Mouse (Mus musculus): Measurements from ENCODE around the gene Ppbp.
"Not testable (repeated sequence)": the region's sequence is repeated elsewhere in the genome, so short reads cannot be mapped to it uniquely, and the experiment has no call there.

Gene Ppbp

DNA sequence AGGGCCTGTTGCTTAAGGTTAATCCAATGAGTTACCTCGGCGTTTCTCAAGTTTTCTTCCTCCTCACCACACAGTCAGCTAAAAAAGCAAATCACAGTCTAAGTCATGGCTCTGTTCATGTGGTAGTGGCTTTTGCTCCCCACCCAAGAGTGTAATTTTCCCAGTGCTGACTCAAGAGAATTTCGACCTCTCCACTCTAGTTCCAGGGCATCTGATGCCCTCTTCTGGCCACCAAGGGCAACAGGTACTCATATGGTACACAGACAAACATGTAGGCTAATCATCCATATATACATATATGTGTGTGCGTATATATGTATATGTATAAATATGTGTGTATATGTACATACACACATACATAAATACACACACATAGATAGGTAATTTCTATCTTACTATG, 19.8 kb downstream of the Ppbp start:
- no peak for DNase-seq (ENCODE audit: low spot score)

DNA sequence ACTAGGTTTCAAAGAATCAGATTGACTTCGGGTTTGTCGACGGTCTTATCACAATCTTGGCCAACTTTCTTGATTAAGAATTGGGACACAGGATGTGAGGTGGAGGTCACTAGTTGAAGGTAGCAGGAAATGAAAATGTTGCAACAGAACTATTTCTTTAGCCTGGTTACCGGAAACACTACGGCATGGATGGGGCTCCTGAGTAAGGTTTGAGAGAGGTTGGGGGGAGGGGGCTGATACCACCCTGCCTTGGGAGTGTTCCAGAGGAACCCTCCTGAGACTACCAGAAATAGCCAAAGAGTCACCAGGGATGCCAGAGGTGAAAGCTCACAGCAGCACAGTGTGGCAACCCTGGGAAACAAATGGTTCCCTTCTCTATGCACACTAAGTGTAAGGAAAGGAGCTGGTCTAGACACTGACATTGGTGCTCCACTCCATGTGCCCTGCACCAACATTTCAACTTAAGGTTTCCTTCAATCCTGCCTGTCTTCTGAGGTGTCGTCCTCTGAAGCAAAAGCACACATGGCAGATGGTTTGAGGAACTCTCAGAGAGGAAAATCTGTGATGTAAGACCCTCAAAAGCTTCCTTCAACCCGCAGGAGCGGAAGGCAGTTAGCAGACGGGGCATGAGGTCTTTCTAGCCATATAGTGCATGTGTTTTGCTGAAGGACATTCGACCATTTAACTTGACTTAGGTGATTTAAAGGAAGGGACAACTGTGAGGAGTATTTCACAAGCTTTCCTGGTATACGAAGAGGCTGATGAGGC, 21.2 kb downstream of the Ppbp start:
- DNase-seq (ENCODE audit: low spot score): no peak

DNA sequence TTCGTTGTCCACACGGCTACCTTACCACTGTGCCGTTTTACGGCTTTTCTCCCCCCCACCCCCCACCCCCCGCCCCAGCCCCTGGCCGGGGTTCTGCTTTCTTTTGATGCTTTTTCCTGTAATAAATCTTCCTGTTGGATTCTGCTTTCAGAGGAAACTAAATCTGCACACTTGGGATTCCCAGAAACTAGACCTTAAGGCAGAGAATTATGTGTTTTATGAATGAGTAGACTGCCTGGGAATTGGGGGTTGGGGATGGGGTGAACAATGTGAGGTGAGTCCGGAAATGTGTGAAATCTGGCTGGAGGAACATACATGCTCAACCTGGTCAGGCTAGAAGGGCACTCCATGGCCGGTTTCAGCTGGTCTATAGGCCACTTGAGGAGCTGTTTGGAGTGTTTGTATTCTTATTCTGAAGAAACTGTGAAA, 21.8 kb downstream of the Ppbp start:
- peak; percentile 42 for DNase-seq (ENCODE audit: low spot score)

DNA sequence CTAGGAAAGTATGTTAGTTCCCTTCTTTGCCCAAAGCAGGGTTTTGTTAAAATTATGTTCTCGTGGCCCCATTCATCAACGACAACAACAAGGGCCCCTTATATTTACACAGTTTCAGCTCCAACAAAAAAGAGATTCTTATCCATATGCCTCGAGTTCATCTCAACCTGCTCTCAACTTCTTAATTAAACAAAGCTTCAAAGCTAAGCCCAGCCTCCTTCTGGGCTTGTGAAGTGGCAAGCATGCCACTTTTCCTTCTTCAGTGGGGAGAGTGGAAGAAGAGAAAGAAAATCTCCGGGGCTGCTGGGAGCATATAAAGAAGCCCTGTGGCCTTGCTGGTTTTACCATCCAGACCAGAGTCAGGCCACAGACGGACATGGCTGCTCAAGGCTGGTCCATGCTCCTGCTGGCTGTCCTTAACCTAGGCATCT, 25.9 kb downstream of the Ppbp start, which contains the start of gene Cxcl15:
Gene Cxcl15, plus strand, starts transcription at position 340 of the 431 bp plus-strand sequence.
- DNase-seq (ENCODE audit: low spot score): no peak

DNA sequence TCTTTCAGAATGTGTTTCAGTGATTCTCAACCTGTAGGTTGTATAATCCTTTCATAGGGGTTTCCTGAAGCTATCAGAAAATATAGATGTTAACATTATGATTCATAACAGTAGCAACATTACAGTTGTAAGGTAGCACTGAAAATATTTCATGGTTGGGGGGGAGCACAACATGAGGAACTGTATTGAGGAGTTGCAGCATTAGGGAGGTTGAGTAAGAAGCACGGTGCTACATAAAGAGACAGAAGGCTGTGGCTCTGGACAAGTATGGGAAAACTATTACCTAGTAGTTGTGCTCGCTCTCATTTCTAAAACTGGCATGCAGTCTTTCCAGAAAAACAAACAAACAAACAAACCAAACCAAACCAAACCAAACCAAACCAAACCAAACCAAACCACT, 27.1 kb downstream of the Ppbp start:
- DNase-seq (ENCODE audit: low spot score): not testable (repeated sequence)

DNA sequence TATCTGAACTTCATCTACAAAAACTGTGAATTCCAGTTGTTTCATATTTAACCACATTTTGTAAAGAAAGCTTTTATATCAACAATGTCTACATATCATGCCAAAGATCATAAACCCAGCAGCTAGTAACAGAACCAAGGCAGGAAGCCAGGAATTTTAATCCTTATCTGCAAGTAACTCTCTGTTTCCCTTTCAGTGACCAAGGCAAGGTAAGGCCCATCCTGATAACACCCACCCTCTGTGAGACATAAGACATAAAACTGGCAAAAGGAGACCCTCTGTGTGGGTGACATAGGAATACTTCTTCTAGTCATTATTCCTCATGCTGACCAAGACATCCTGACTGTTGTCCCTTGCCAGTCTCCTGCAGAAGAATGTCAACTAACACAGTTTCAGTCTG, 36.3 kb downstream of the Ppbp start:
- no peak for DNase-seq (ENCODE audit: low spot score)

DNA sequence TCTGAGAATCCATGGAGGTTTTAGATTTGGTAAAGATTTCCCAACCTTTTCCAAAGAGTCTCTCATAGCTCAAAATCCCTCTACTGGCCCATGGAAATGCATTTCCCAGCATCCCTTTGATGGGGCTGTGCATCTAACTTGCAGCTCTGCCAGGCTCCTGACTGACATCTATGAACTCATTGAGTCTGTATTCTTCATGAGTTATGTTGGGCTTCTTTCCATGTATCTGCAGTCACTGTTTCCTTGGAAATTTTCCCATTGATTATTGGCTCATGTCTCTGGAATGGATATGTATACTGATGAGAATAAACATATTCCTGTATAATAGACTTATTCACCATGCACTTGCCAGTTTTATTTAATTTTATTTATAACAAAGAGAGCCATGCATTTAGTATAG, 37.7 kb downstream of the Ppbp start:
- no peak for DNase-seq (ENCODE audit: low spot score)

DNA sequence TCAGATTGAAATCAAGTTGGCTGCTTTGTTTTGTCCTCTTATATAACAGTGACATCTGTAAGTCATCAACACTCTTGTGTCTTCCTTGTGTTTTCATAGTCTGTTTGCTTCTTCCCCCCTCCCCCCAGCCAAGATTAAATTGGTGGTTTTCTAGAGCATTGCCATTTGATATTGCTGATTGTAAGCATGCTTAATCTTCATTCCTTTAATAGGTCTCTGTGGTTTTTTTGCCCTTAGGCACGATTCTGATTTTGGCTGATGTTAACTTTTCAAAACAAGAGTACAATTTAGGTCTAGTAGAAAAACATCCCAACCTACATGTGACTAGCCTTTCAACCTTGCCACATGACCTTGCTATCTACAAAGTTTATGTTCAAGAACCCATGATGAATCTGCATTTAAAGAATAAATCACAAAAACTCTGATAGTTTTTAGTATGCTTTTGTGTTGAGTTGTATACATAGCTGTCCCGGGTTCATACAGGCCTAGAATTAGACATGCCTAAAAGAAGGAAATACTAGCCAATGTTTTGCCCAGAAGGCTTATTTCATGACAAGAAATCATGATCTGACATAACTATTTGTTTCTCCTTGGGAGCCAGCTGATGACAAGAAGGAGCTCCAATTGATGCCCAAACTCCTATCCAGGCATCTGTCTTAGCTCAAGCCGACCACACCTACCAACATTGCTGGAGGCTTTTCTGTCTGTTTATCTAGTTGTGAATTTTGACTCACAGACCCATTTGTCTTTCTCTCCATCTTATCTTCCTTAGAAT, 39.0 kb downstream of the Ppbp start:
- DNase-seq (ENCODE audit: low spot score): no peak
